Comparison of ENCODE assay signal across 33 mouse cellular contexts in the genomic region with DNA sequence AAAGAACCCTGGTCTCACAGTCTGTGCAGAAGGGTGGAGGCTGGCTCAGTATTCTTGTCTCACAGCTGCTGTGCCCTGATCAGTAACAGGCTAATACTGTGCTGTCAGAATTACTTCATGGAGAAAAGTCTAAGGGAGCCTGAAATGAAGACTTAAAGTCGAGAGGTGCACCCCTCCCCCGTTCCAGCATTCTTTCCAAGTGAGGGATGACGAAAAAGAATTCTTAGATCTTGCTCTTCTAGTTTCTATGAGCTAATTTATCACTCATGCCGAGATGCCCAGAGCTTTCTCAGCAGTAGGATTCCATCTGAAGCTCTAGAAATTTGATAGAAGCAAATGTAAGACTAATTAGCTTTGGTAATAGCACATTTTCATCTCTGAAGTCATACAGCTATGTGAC.
DNase-seq lines count a peak whose midpoint lies in the region; ATAC-seq and TF ChIP-seq lines count a peak whose summit lies in the region.
"Had no signal": no experiment of that assay in that cellular context is flagged by ENCODE, and none has a peak within 500 bp of the region (broad histone marks: within the 10 kb centered on the region; RNA-seq: fewer than 3 reads in every experiment).

No protein-coding gene starts in this region.

- H3K27me3 ChIP-seq in stomach, embryonic 16.5 days (ENCODE audit: control insufficient read depth, insufficient read depth, low read length): no peaks in the 10 kb centered on the region
- H3K27me3 ChIP-seq in stomach, postnatal 0 days (ENCODE audit: control insufficient read depth, insufficient read depth, low read length): no peaks in the 10 kb centered on the region
- no peaks in the 10 kb centered on the region for H3K27me3 ChIP-seq in limb, embryonic 14.5 days (ENCODE audit: control insufficient read depth, insufficient read depth, low read length)
- H3K27me3 ChIP-seq: forebrain, embryonic 15.5 days; heart, embryonic 13.5 days; hindbrain, embryonic 15.5 days; limb, embryonic 15.5 days; liver, embryonic 13.5 days; midbrain, embryonic 13.5 days; neural tube, embryonic 15.5 days; stomach, embryonic 15.5 days had no signal

- H3K9ac ChIP-seq in stomach, embryonic 16.5 days (ENCODE audit: low read length): no peak overlapping the region
- H3K9ac ChIP-seq in stomach, postnatal 0 days (ENCODE audit: low read length): no peak overlapping the region
- H3K9ac ChIP-seq in limb, embryonic 14.5 days (ENCODE audit: low read depth, low read length, severe bottlenecking): no peak overlapping the region
- H3K9ac ChIP-seq: forebrain, embryonic 15.5 days; heart, embryonic 13.5 days; hindbrain, embryonic 15.5 days; limb, embryonic 15.5 days; liver, embryonic 13.5 days; midbrain, embryonic 13.5 days; neural tube, embryonic 15.5 days; stomach, embryonic 15.5 days had no signal

- H3K4me2 ChIP-seq in stomach, embryonic 16.5 days (ENCODE audit: low read depth, low read length): no peak overlapping the region
- no peak overlapping the region for H3K4me2 ChIP-seq in stomach, postnatal 0 days (replicated peaks; ENCODE audit: low read depth)
- no peak overlapping the region for H3K4me2 ChIP-seq in limb, embryonic 14.5 days (replicated peaks; ENCODE audit: low read depth, low read length, severe bottlenecking)
- H3K4me2 ChIP-seq: forebrain, embryonic 15.5 days; heart, embryonic 13.5 days; hindbrain, embryonic 15.5 days; limb, embryonic 15.5 days; liver, embryonic 13.5 days; midbrain, embryonic 13.5 days; neural tube, embryonic 15.5 days; stomach, embryonic 15.5 days had no signal

- no peak for TF ChIP-seq EP300 in stomach, postnatal 0 days (optimal IDR thresholded peaks at IDR 0.05)

- no peak for ATAC-seq in stomach, embryonic 16.5 days (ENCODE audit: insufficient read depth, low FRiP score)
- ATAC-seq in stomach, postnatal 0 days (ENCODE audit: low FRiP score, low TSS enrichment): no peak
- 0 out of 2 replicates have a peak, but pooled peaks have one; percentile 29 for ATAC-seq in limb, embryonic 14.5 days (ENCODE audit: low FRiP score, low read depth)
- ATAC-seq: activated CD4-positive, CD25-positive, alpha-beta regulatory T cell, adult 4 months; forebrain, embryonic 15.5 days; inflammation-experienced regulatory T-cells, adult 6 months; midbrain, embryonic 13.5 days had no signal

- 37% methylated on average over 4 of the region's 4 CpGs for WGBS in stomach, embryonic 16.5 days
- WGBS in stomach, postnatal 0 days: 36% methylated on average over 4 of the region's 4 CpGs
- WGBS in limb, embryonic 14.5 days: 53% methylated on average over 4 of the region's 4 CpGs

- peak; percentile 15 to 27 for DNase-seq in kidney, postnatal 4 days
- no peak for DNase-seq in kidney, adult 9 months
- DNase-seq in stomach, postnatal 0 days (ENCODE audit: low spot score): no peak
- peak; percentile 40 for DNase-seq in limb, embryonic 14.5 days (ENCODE audit: low spot score)
- no peak for DNase-seq in adrenal gland, adult 8-10 months
- DNase-seq: adrenal gland, adult 2 months; B cell, adult 2 months; cerebellum, adult 2 months; cerebellum, postnatal 14 days; gastrocnemius, adult 2 months; heart, adult 2 months; heart, postnatal 10 days; kidney, adult 18-20 months; kidney, postnatal 14 days; liver, embryonic 13.5 days; lung, adult 18-20 months; retina, postnatal 1 day; right cerebral cortex, postnatal 14 days; thymus, adult 2 months; thymus, postnatal 36 days had no signal

- peak overlapping the region; percentile 25; the same call in 1 of the 2 replicates for H3K27ac ChIP-seq in stomach, embryonic 16.5 days (ENCODE audit: low read length)
- H3K27ac ChIP-seq in stomach, postnatal 0 days (replicated peaks): no peak overlapping the region
- no peak overlapping the region for H3K27ac ChIP-seq in limb, embryonic 14.5 days (replicated peaks; ENCODE audit: low read depth, low read length)
- H3K27ac ChIP-seq: forebrain, embryonic 10.5 days; forebrain, embryonic 15.5 days; gastrocnemius, adult 2 months; heart, adult 2 months; heart, embryonic 13.5 days; hindbrain, embryonic 10.5 days; hindbrain, embryonic 15.5 days; left cerebral cortex, adult 2 months; limb, embryonic 15.5 days; liver, embryonic 13.5 days; midbrain, embryonic 13.5 days; neural tube, embryonic 15.5 days; stomach, embryonic 15.5 days had no signal

- no peaks in the 10 kb centered on the region for H3K36me3 ChIP-seq in stomach, embryonic 16.5 days (ENCODE audit: control insufficient read depth, insufficient read depth, low read length)
- no peaks in the 10 kb centered on the region for H3K36me3 ChIP-seq in stomach, postnatal 0 days (ENCODE audit: control insufficient read depth, insufficient read depth, low read length)
- H3K36me3 ChIP-seq in limb, embryonic 14.5 days (ENCODE audit: control insufficient read depth, insufficient read depth, low read length): no peaks in the 10 kb centered on the region
- H3K36me3 ChIP-seq: forebrain, embryonic 10.5 days; forebrain, embryonic 15.5 days; heart, embryonic 13.5 days; hindbrain, embryonic 10.5 days; hindbrain, embryonic 15.5 days; limb, embryonic 15.5 days; midbrain, embryonic 13.5 days; neural tube, embryonic 15.5 days; stomach, embryonic 15.5 days had no signal

- TF ChIP-seq POLR2A in limb, embryonic 14.5 days (IDR thresholded peaks at IDR 0.05; ENCODE audit: borderline replicate concordance, extremely low read depth, insufficient read depth, insufficient read length): no peak

- H3K4me1 ChIP-seq in stomach, embryonic 16.5 days (ENCODE audit: control insufficient read depth, insufficient read depth, low read length): peaks cover 33% of the 10 kb centered on the region
- peaks cover 7% of the 10 kb centered on the region; the same call in 1 of the 2 replicates for H3K4me1 ChIP-seq in stomach, postnatal 0 days (replicated peaks; ENCODE audit: control insufficient read depth, insufficient read depth)
- peaks cover 23% of the 10 kb centered on the region for H3K4me1 ChIP-seq in limb, embryonic 14.5 days (ENCODE audit: control insufficient read depth, insufficient read depth, low read length)
- H3K4me1 ChIP-seq: forebrain, embryonic 15.5 days had no signal

- no peaks in the 10 kb centered on the region for H3K9me3 ChIP-seq in stomach, embryonic 16.5 days (replicated peaks; ENCODE audit: control insufficient read depth, low read length)
- no peaks in the 10 kb centered on the region for H3K9me3 ChIP-seq in stomach, postnatal 0 days (ENCODE audit: control insufficient read depth, low read length)
- H3K9me3 ChIP-seq in limb, embryonic 14.5 days (ENCODE audit: control insufficient read depth, low read length): no peaks in the 10 kb centered on the region
- H3K9me3 ChIP-seq: forebrain, embryonic 10.5 days; forebrain, embryonic 15.5 days; heart, embryonic 13.5 days; hindbrain, embryonic 10.5 days; hindbrain, embryonic 15.5 days; limb, embryonic 15.5 days; liver, embryonic 13.5 days; midbrain, embryonic 13.5 days; neural tube, embryonic 15.5 days; stomach, embryonic 15.5 days had no signal

- no peak for TF ChIP-seq CTCF in stomach, postnatal 0 days (IDR thresholded peaks at IDR 0.05; ENCODE audit: low read depth)

- H3K4me3 ChIP-seq in stomach, embryonic 16.5 days (replicated peaks; ENCODE audit: low read length): no peak overlapping the region
- no peak overlapping the region for H3K4me3 ChIP-seq in stomach, postnatal 0 days (ENCODE audit: low read depth, low read length)
- no peak overlapping the region for H3K4me3 ChIP-seq in limb, embryonic 14.5 days (replicated peaks; ENCODE audit: low read length)
- H3K4me3 ChIP-seq: forebrain, embryonic 10.5 days; forebrain, embryonic 15.5 days; gastrocnemius, adult 2 months; heart, adult 2 months; heart, embryonic 13.5 days; hindbrain, embryonic 10.5 days; hindbrain, embryonic 15.5 days; left cerebral cortex, adult 2 months; limb, embryonic 15.5 days; liver, embryonic 13.5 days; midbrain, embryonic 13.5 days; neural tube, embryonic 15.5 days; stomach, embryonic 15.5 days had no signal

Comparison
In these comparisons a context has a peak if more than half of its experiments do, and no peak if none do; other contexts are left out.
1. DNase-seq: peak in kidney, postnatal 4 days (2 of 2) and limb, embryonic 14.5 days (single experiment); none in kidney, adult 9 months (single experiment), stomach, postnatal 0 days (single experiment) and adrenal gland, adult 8-10 months (single experiment).